Mouse (Mus musculus): Measurements from ENCODE around the gene Lgi4.

The Lgi4 gene

GRCm38 (mm10) chr7:31077885-31078445 is 18.8 kb downstream of the Lgi4 start:
- no peak for DNase-seq (ENCODE audit: low spot score)

- no peak for DNase-seq (ENCODE audit: low spot score)
Measured at GRCm38 (mm10) chr7:31079670-31080069, 20.5 kb downstream of the Lgi4 start.

- no peak for DNase-seq (ENCODE audit: low spot score)
Measured at GRCm38 (mm10) chr7:31080611-31081010, 21.5 kb downstream of the Lgi4 start.

GRCm38 (mm10) chr7:31081106-31081505 is 22.0 kb downstream of the Lgi4 start:
- no peak for DNase-seq (ENCODE audit: low spot score)

- no peak for DNase-seq (ENCODE audit: low spot score)
Measured at GRCm38 (mm10) chr7:31082106-31082505, 23.0 kb downstream of the Lgi4 start.

- no peak for DNase-seq (ENCODE audit: low spot score)
Measured at GRCm38 (mm10) chr7:31082831-31083588, 23.9 kb downstream of the Lgi4 start.

- DNase-seq (ENCODE audit: low spot score): no peak
Measured at GRCm38 (mm10) chr7:31084140-31084539, 25.0 kb downstream of the Lgi4 start.

GRCm38 (mm10) chr7:31085171-31085570 is 26.0 kb downstream of the Lgi4 start:
- no peak for DNase-seq (ENCODE audit: low spot score)

GRCm38 (mm10) chr7:31086175-31086755 is 27.1 kb downstream of the Lgi4 start:
- no peak for DNase-seq (ENCODE audit: low spot score)

- no peak for DNase-seq (ENCODE audit: low spot score)
Measured at GRCm38 (mm10) chr7:31087262-31087661, 28.1 kb downstream of the Lgi4 start.

- no peak for DNase-seq (ENCODE audit: low spot score)
Measured at GRCm38 (mm10) chr7:31088206-31088605, 29.1 kb downstream of the Lgi4 start.

GRCm38 (mm10) chr7:31089721-31090120 is 30.6 kb downstream of the Lgi4 start:
- DNase-seq (ENCODE audit: low spot score): no peak

- no peak for DNase-seq (ENCODE audit: low spot score)
Measured at GRCm38 (mm10) chr7:31094774-31095501, 35.8 kb downstream of the Lgi4 start.

- DNase-seq (ENCODE audit: low spot score): no peak
Measured at GRCm38 (mm10) chr7:31096892-31097564, 37.9 kb downstream of the Lgi4 start.

GRCm38 (mm10) chr7:31097583-31098248 is 38.6 kb downstream of the Lgi4 start:
- peak; percentile 83 for DNase-seq (ENCODE audit: low spot score)

GRCm38 (mm10) chr7:31098697-31099611 is 39.8 kb downstream of the Lgi4 start:
- no peak for DNase-seq (ENCODE audit: low spot score)

- no peak for DNase-seq (ENCODE audit: low spot score)
Measured at GRCm38 (mm10) chr7:31099612-31099982, 40.5 kb downstream of the Lgi4 start.

- no peak for DNase-seq (ENCODE audit: low spot score)
Measured at GRCm38 (mm10) chr7:31100786-31101185, 41.6 kb downstream of the Lgi4 start.

- no peak for DNase-seq (ENCODE audit: low spot score)
Measured at GRCm38 (mm10) chr7:31105061-31105768, 46.1 kb downstream of the Lgi4 start.

GRCm38 (mm10) chr7:31106166-31106565 is 47.0 kb downstream of the Lgi4 start:
- DNase-seq (ENCODE audit: low spot score): no peak

Data from yolk sac, embryonic 10.5 days (tissue).